Mouse (Mus musculus) heart, embryonic 11.5 days (tissue): Measurements from ENCODE around the gene Tubgcp6. TPM values are rescaled to one million over a fixed set of nuclear protein-coding genes. Genes with fewer than 3 reads are reported as not detected.
A peak's percentile ranks its signal among the peaks of the same experiment; 100 is the strongest.

Source experiments
- ATAC-seq: fragments of 200-750 bp; cut with Nextera tagmentation; replicated peaks from 2 replicates; pipeline ENCODE4 v1.8.0; 2017; ENCODE audit warnings: moderate library complexity; ENCODE audit not compliant: insufficient number of reproducible peaks, low FRiP score, low TSS enrichment
- H3K27ac ChIP-seq: fragments of 300-500 bp; sonication (generic); 2 replicates; pipeline ENCODE4 v1.5.1; 2014; ENCODE audit warnings: mild to moderate bottlenecking, low read depth, low read length
- H3K27me3 ChIP-seq: fragments of 300-500 bp; sonication (generic); 2 replicates; pipeline ENCODE4 v1.6.1; 2014; ENCODE audit warnings: mild to moderate bottlenecking, low read length, mixed read lengths; ENCODE audit not compliant: control insufficient read depth, insufficient read depth
- H3K36me3 ChIP-seq: fragments of 300-500 bp; sonication (generic); 2 replicates; pipeline ENCODE4 v1.6.1; 2014; ENCODE audit warnings: mild to moderate bottlenecking, low read length, moderate library complexity, mixed read lengths; ENCODE audit not compliant: control insufficient read depth, insufficient read depth
- H3K4me1 ChIP-seq: fragments of 300-500 bp; sonication (generic); 2 replicates; pipeline ENCODE4 v1.6.1; 2014; ENCODE audit warnings: low read length; ENCODE audit not compliant: control insufficient read depth, insufficient read depth
- H3K4me2 ChIP-seq: fragments of 300-500 bp; sonication (generic); 2 replicates; pipeline ENCODE4 v1.6.1; 2014; ENCODE audit warnings: mild to moderate bottlenecking, moderate library complexity
- H3K4me3 ChIP-seq: fragments of 300-500 bp; sonication (generic); 2 replicates; pipeline ENCODE4 v1.5.1; 2014; ENCODE audit warnings: low read depth, low read length
- H3K9ac ChIP-seq: fragments of 300-500 bp; sonication (generic); 2 replicates; pipeline ENCODE4 v1.6.1; 2014; ENCODE audit warnings: mild to moderate bottlenecking, low read depth, low read length, moderate library complexity
- H3K9me3 ChIP-seq: fragments of 300-500 bp; sonication (generic); replicated peaks from 2 replicates; pipeline ENCODE4 v1.6.1; 2016; ENCODE audit warnings: low read length; ENCODE audit not compliant: control insufficient read depth
- WGBS: fragments of 180-500 bp; shearing (Covaris S2); extraction: QIAGEN DNeasy Blood & Tissue Kit; methylation state at CpG from one replicate; pipeline ENCODE4 v1.1.7; 2014; ENCODE audit not compliant: insufficient replicate concordance; 5-methylcytosine and 5-hydroxymethylcytosine counted together
- microRNA-seq: library from miRNA; unstranded; fragments of <30 nt; microRNA quantifications from one replicate; pipeline ENCODE4, GENCODE M21; 2016; ENCODE audit warnings: borderline number of aligned reads
- polyA plus RNA-seq: library from polyadenylated mRNA; unstranded; fragments of >200 nt; fragmentation: Nextera tagmentation; extraction: Ambion mirVana; gene quantifications from 2 replicates; pipeline ENCODE4 v1.2.1, GENCODE M21; 2014

Gene Tubgcp6
- polyA plus RNA-seq, 1 experiment from 2014 or later: 13.1 TPM

DNA sequence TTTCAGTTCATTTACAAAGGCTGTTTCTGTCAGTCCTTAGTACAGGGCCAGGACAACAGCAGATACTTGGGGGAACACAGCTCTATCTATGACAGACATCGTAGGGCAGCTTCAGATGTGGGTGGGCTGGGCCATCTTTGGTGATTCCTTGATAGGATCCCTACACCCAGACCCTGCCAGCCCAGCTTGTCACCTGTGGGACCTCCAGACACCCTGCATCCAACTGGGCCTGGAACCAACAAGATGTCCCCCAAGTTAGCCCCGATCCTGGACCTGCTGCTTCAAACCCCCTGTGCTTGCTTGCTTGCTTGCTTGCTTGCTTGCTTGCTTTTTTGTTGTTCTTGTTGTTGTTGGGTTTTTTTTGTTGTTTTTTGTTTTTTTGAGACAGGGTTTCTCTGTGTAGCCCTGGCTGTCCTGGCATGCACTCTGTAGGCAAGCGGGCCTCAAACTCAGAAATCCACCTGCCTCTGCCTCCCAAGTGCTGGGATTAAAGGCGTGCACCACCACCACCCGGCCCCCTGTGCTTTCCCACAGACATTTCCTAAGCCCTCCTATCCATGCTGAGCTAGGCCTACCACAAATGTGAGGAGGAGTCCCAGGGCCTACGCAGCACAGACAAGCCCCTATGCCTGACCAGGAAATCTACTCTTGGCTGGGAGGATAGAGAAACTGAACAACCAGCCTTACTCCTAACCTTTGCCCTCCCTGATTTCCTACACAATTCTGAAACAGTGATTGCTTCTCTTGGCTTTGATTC is 61.0 kb downstream of the Tubgcp6 start:
- no peak overlapping the region for H3K4me2 ChIP-seq
- WGBS: 86% methylated on average over 6 of the region's 6 CpGs
- no peaks in the 10 kb centered on the region for H3K9me3 ChIP-seq
- H3K9ac ChIP-seq: no peak overlapping the region
- no peak overlapping the region for H3K4me3 ChIP-seq
- H3K27ac ChIP-seq: no peak overlapping the region
- ATAC-seq: no peak
- H3K27me3 ChIP-seq: peaks cover 49% of the 10 kb centered on the region
- no peaks in the 10 kb centered on the region for H3K36me3 ChIP-seq
- no peaks in the 10 kb centered on the region for H3K4me1 ChIP-seq

GRCm38 (mm10) chr15:89060811-89061460 is 62.0 kb downstream of the Tubgcp6 start:
- peaks cover 41% of the 10 kb centered on the region for H3K27me3 ChIP-seq
- WGBS: 82% methylated on average over 12 of the region's 12 CpGs
- H3K4me3 ChIP-seq: peak overlapping the region; percentile 73
- no peaks in the 10 kb centered on the region for H3K9me3 ChIP-seq
- no peak for ATAC-seq
- peak overlapping the region; percentile 90 for H3K4me2 ChIP-seq
- no peak overlapping the region for H3K27ac ChIP-seq
- H3K9ac ChIP-seq: peak overlapping the region; percentile 78; the same call in 1 of the 2 replicates
- H3K4me1 ChIP-seq: no peaks in the 10 kb centered on the region
- no peaks in the 10 kb centered on the region for H3K36me3 ChIP-seq

DNA sequence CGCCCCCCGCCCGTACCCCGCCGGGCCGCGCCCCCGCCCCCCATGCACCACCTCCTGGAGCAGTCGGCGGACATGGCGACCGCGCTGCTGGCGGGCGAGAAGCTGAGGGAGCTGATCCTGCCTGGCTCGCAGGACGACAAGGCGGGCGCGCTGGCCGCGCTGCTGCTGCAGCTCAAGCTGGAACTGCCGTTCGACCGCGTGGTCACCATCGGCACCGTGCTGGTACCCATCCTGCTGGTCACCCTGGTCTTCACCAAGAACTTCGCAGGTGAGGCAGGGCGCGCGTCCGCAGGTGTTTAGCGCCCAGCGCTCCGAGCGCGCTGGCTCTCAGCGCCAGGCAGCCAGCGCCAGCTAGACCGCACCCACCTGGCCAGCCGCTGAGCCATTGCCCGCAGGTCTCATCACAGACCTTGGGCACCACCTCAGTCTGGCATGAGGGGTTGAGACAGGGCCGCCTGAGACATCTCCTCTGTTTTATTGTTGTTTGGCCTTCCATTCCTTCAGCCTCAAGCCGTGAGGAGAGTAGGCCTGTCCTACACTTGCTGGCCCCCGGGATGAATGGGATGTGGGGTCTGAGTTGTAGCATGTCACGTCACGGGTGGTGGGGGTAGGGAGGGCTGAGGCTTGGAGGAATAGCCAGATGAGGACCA is 62.8 kb downstream of the Tubgcp6 start:
- peak overlapping the region; percentile 78 for H3K9ac ChIP-seq
- no peaks in the 10 kb centered on the region for H3K9me3 ChIP-seq
- H3K4me3 ChIP-seq: peak overlapping the region; percentile 73
- ATAC-seq: 0 out of 2 replicates have a peak, but pooled peaks have one; percentile 45
- H3K4me1 ChIP-seq: no peaks in the 10 kb centered on the region
- peaks cover 36% of the 10 kb centered on the region for H3K27me3 ChIP-seq
- WGBS: 3% methylated on average over 37 of the region's 48 CpGs
- peak overlapping the region; percentile 90 for H3K4me2 ChIP-seq
- H3K27ac ChIP-seq: peak overlapping the region; percentile 46
- H3K36me3 ChIP-seq: no peaks in the 10 kb centered on the region

DNA sequence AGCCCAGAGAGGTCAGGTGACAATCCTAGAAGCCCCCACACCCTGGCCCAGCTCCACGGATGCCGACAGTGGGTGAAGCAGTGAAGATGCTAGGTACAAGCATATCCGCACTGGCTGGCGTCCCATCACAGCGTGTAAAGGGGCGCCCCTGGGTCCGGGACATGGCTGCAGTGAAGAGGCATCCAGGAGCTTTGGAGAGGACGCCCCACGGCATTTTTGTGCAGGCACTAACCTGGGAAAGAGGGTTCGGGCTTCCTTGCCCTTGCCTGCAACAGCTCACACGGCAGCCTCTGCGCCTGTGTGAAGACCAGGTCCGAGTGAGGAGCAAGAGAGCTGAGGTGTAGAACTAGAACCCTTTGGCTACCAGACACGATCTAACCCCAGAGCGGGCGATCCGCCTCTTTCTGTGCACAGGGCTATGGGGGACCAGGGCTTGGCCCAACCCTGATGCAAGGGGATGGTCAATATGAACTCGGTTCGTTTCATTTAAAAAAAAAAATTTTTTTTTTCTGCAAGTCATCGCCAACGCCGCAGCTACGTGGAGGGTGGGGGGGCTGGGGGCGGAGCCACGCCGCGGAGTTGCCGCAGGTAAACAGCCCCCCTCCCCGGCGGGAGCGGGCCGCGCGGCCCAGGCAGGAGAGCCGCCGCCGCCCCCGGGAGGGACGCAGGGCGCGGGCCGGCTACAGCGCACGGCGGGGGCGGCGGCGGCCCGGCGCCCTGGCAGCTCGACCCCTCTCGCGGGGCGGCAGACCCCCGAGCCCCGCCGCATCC is 63.6 kb downstream of the Tubgcp6 start, which contains the start of gene Panx2:
TSS of gene Panx2 (plus strand) at position 574 of the 771 bp plus-strand sequence.
- Histone ChIP-seq H3K4me1 (no peaks in the 10 kb centered on the region), H3K27ac (peak within 1 kb of the TSS; percentile 46), H3K9me3 (no peaks in the 10 kb centered on the region), H3K9ac (peak within 1 kb of the TSS; percentile 78), H3K4me2 (peak within 1 kb of the TSS; percentile 90), H3K27me3 (peaks cover 36% of the 10 kb centered on the region), H3K4me3 (peak within 1 kb of the TSS; percentile 73), H3K36me3 (no peaks in the 10 kb centered on the region)
- WGBS: 3% methylated on average over 31 of the region's 57 CpGs
- ATAC-seq: no peak

DNA sequence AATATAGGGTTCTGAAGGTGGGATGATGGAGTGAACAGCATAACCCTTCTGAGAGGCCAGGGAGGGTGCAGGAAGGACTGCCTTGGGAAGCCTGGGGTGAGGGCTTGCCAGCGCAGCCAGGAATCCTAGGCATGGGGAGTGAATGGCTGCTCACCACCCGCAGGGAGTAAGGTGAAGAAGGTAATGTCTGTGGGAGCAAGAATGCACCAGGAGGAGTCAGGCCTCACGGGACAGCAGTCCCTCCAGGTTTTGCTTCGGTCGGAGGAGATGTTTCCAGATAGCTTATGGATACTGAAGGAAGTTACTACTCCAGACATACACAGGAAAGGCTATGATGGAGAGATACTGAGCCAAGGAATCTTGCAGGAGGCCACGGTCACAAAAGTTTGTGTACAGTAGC is 64.2 kb downstream of the Tubgcp6 start:
- Histone ChIP-seq H3K27ac (no peak overlapping the region), H3K4me3 (peak overlapping the region; percentile 73), H3K4me2 (peak overlapping the region; percentile 90), H3K27me3 (peaks cover 36% of the 10 kb centered on the region), H3K4me1 (no peaks in the 10 kb centered on the region), H3K36me3 (no peaks in the 10 kb centered on the region), H3K9ac (peak overlapping the region; percentile 78; the same call in 1 of the 2 replicates), H3K9me3 (no peaks in the 10 kb centered on the region)
- 19% methylated on average over 6 of the region's 6 CpGs for WGBS
- ATAC-seq: no peak

DNA sequence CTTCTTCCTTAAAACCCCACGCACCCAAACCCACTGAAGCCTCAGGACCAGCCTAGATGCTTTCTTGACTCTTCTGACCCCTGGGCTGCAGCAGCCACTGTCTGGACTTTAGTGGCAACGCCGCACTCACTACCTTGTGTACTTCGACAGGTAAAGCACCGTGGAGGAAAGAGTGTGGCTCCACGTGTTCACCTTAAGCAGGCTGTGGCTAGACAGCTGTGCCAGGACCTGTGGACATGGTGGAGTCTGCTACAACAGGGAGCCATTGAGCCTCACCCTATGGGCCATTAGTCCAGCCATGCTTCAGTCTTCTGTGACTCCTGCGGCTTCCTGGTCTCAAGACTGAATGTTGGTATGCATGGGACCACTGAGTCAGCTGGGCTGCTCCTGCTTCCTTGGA is 68.2 kb downstream of the Tubgcp6 start:
- H3K4me2 ChIP-seq: no peak overlapping the region
- no peaks in the 10 kb centered on the region for H3K4me1 ChIP-seq
- H3K36me3 ChIP-seq: no peaks in the 10 kb centered on the region
- H3K4me3 ChIP-seq: no peak overlapping the region
- H3K27me3 ChIP-seq: peaks cover 13% of the 10 kb centered on the region
- no peak overlapping the region for H3K9ac ChIP-seq
- no peak for ATAC-seq
- no peaks in the 10 kb centered on the region for H3K9me3 ChIP-seq
- H3K27ac ChIP-seq: no peak overlapping the region
- 82% methylated on average over 7 of the region's 7 CpGs for WGBS

Small RNAs within 50 kb of the gene (microRNA-seq; reads per million reads assigned to microRNA genes)
- 0.20 reads per million for gene Mir7118

Other genes starting within 250 kb of the Tubgcp6 start
- not detected in 2 replicates for gene Ttll8, start 168.7 kb downstream of the Tubgcp6 start, polyA plus RNA-seq
- gene Mlc1, start 144.1 kb downstream of the Tubgcp6 start, polyA plus RNA-seq: not detected in 2 replicates
- gene Mov10l1, start 140.2 kb downstream of the Tubgcp6 start, polyA plus RNA-seq: 57.6 and 78.6 TPM in 2 replicates
- gene Panx2, start 63.4 kb downstream of the Tubgcp6 start, polyA plus RNA-seq: 1.4 and 1.5 TPM in 2 replicates
- gene Trabd, start 48.0 kb downstream of the Tubgcp6 start, polyA plus RNA-seq: 51.7 and 52.6 TPM in 2 replicates
- gene Selenoo, start 34.0 kb downstream of the Tubgcp6 start, polyA plus RNA-seq: 9.5 and 9.9 TPM in 2 replicates
- 10.5 and 11.4 TPM in 2 replicates for gene Hdac10, start 5.6 kb upstream of the Tubgcp6 start, polyA plus RNA-seq
- 20.7 and 24.6 TPM in 2 replicates for gene Mapk12, start 17.6 kb upstream of the Tubgcp6 start, polyA plus RNA-seq
- gene Mapk11, start 26.5 kb upstream of the Tubgcp6 start, polyA plus RNA-seq: 3.2 and 4.2 TPM in 2 replicates
- 84.6 and 95.1 TPM in 2 replicates for gene Plxnb2, start 57.7 kb upstream of the Tubgcp6 start, polyA plus RNA-seq
- 18.0 and 18.5 TPM in 2 replicates for gene Dennd6b, start 73.4 kb upstream of the Tubgcp6 start, polyA plus RNA-seq
- 20.5 and 23.5 TPM in 2 replicates for gene Ppp6r2, start 88.4 kb upstream of the Tubgcp6 start, polyA plus RNA-seq
- 45.7 and 50.8 TPM in 2 replicates for gene Sbf1, start 192.2 kb upstream of the Tubgcp6 start, polyA plus RNA-seq
- 0.79 and 1.0 TPM in 2 replicates for gene Adm2, start 199.6 kb upstream of the Tubgcp6 start, polyA plus RNA-seq
- gene Miox, start 211.3 kb upstream of the Tubgcp6 start, polyA plus RNA-seq: not detected in 2 replicates
- 29.7 and 37.3 TPM in 2 replicates for gene Lmf2, start 232.5 kb upstream of the Tubgcp6 start, polyA plus RNA-seq
- 107 and 109 TPM in 2 replicates for gene Ncaph2, start 232.6 kb upstream of the Tubgcp6 start, polyA plus RNA-seq